Mouse (Mus musculus) urinary bladder, postnatal 25 days (tissue): ENCODE results near the gene Mcts1.

Source experiments
- DNase-seq: peaks from one replicate; pipeline ENCODE4 v3.0.0; 2022; ENCODE audit warnings: low spot score

Mcts1 gene

GRCm38 (mm10) chrX:38656206-38656883, 56.0 kb downstream of the Mcts1 start:
- DNase-seq, result no peak
